Mouse (Mus musculus): Measurements from ENCODE around the gene Ceacam16.

Gene Ceacam16

DNA sequence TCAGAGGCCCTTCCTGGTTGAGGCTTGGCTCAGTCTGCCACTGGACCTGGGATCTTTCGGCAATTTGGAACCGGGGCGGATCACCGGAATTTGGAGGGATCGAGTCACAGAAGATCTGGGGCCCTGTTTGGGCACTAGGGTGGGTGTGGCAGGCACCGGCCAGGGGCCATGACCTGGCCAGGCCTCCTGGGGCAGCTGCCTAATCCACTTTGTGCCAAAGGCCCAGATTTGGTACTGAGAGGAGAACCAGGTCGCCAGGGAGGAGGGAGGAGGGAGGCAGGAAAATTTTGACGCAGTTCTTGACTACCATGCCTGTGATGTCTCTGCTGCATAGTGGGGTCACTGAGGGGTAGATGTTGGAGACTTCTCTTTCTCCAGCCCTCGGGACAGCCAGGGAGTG is at the start of gene Ceacam16:
Gene Ceacam16, minus strand, starts transcription at position 101 of the 400 bp plus-strand sequence.
- in situ Hi-C loops (cut with MboI; ENCODE audit: low pct_unique_long_range_greater_than_20kb in 1 of 2, low sequenced_read_pairs in 2 of 2, unreplicated experiment in 1 of 2): no loop called here

GRCm38 (mm10) chr7:19910421-19911291 is 49.6 kb upstream of the Ceacam16 start:
- in situ Hi-C loops (cut with MboI; ENCODE audit: low pct_unique_long_range_greater_than_20kb in 1 of 2, low sequenced_read_pairs in 2 of 2, unreplicated experiment in 1 of 2): loop anchor here in 1 of 2 experiments (5.0 kb wide), 1 partner anchor 47 kb away; no protein-coding TSS in a partner anchor

DNA sequence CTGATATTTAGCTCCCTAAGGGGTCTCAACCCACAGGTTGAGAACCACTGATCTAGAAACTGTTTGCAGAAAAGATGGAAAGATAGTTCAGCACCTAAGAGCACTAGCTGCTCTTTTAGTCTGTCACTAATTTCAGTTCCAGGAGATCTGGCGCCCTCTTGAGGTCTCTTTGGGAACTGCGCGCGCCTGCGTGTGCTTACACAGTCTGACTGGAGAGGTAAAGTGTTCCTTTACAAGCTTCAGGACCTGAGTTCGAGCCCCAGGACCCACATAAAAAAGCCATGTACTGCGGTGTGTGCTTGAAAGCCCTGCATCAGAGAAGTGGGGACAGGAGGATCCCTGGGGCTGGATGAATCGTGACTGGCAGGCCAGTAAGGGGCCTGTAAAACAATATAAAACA is 28.8 kb upstream of the Ceacam16 start:
- in situ Hi-C loops (cut with MboI; ENCODE audit: low pct_unique_long_range_greater_than_20kb in 1 of 2, low sequenced_read_pairs in 2 of 2, unreplicated experiment in 1 of 2): no loop called here

DNA sequence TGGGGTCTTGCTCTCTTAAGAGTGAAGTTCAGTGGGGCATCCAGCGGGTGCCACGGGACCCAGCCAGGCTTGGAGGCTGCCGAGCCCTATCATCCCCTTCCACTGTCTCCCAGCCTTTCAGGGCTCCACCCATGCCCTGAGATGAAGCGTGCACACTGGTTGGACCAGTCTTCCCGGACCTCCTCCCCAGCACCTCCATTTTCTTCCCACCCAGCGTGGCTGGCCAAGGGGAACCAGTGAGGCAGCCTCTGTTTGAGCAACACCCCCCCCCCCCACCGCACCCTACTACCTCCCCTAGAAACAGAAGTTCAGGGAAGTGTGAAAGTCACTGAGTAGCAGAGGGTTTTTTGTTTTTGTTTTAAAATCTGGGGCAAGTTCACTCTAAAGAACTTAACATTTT is 26.8 kb upstream of the Ceacam16 start, which contains the start of gene Ceacam19:
Gene Ceacam19, minus strand, starts transcription at position 117 of the 400 bp plus-strand sequence.
- in situ Hi-C loops (cut with MboI; ENCODE audit: low pct_unique_long_range_greater_than_20kb in 1 of 2, low sequenced_read_pairs in 2 of 2, unreplicated experiment in 1 of 2): no loop called here

DNA sequence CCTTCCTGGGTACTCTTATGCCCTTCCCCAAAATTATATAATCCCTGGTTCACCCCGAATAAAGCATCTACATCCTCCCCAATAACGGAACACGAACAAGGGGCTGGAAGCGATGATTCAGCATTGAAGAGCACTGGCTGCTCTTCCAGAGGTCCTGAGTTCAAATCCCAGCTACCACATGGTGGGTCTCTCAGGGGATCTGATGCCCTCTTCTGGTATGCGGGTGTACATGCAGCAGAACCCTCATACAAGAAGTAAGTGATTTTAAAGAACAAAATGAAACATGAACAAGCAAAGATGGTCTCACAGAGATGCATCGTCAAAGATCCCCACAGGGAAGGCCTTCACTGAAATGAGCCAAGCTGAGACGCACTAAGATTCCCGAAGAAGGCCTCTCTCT is 19.7 kb upstream of the Ceacam16 start:
- in situ Hi-C loops (cut with MboI; ENCODE audit: low pct_unique_long_range_greater_than_20kb in 1 of 2, low sequenced_read_pairs in 2 of 2, unreplicated experiment in 1 of 2): no loop called here

DNA sequence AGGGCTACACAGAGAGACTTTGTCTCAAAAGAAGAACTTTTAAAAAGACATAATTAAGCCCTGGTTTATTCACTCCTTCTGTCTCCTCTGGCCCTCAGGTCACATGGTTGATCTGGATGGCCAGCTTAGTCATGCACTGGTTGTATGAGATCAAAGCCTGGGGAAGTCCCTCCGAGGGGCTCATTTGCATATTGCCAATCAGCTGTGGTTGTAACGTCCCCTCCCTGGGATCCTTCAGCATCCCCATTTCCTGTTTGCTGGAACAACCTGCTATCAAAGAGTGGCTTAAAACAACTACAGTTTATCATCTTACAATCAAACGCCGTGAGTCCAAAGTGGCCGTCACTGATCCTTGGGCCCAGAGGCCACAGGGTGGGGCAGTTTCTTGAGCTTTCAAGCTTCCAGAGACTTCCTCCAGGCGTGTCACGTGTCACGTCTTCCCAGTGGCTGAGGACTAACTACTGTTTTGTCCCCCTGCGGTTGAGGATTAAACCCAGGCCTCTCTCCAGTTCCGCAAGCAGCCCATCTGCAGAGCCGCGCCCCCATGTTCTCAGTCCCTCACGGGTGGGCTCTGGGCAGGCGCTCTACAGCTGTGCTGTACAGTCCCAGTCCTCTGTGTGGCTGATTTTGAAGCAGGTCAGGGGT is 15.8 kb upstream of the Ceacam16 start:
- in situ Hi-C loops (cut with MboI; ENCODE audit: low pct_unique_long_range_greater_than_20kb in 1 of 2, low sequenced_read_pairs in 2 of 2, unreplicated experiment in 1 of 2): loop anchor here in 1 of 2 experiments (5.0 kb wide), 1 partner anchor 90 kb away; the partner anchor contains the start of gene Ceacam20

DNA sequence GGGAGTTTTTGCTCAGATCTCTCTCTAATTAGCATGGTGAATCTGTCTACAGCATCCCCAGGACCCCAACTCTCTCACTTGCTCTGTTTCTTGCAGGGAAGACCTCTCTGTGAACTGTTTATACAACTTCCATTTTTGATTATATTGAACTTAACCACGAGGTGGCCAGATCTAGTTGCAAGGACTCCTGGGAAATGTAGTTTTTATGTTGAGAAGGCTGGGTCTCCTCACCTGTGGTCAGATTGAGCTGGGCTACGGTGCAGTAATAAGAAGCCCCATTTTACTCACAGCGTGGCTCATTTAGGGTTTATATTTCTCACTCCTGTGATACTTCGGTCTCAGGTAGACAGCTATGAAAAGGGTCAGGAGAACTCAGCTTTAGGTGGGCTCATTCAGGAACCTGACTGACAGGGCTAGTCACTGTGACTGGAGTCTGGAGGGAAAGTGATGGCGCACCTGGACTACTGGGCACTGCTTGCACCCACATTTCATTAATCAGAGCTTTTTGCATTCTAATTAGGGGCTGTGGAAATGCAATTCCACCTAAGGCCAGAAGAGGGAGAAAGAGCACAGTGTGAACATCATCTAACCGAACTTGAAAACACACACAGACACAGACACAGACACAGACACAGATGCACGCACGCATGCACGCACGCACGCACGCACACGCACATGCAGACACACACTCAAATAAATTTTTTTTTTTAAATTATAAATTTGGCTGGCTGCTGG is 15.0 kb upstream of the Ceacam16 start:
- in situ Hi-C loops (cut with MboI; ENCODE audit: low pct_unique_long_range_greater_than_20kb in 1 of 2, low sequenced_read_pairs in 2 of 2, unreplicated experiment in 1 of 2): loop anchor here in 1 of 2 experiments (5.0 kb wide), 1 partner anchor 91 kb away; the partner anchor contains the start of gene Ceacam20

DNA sequence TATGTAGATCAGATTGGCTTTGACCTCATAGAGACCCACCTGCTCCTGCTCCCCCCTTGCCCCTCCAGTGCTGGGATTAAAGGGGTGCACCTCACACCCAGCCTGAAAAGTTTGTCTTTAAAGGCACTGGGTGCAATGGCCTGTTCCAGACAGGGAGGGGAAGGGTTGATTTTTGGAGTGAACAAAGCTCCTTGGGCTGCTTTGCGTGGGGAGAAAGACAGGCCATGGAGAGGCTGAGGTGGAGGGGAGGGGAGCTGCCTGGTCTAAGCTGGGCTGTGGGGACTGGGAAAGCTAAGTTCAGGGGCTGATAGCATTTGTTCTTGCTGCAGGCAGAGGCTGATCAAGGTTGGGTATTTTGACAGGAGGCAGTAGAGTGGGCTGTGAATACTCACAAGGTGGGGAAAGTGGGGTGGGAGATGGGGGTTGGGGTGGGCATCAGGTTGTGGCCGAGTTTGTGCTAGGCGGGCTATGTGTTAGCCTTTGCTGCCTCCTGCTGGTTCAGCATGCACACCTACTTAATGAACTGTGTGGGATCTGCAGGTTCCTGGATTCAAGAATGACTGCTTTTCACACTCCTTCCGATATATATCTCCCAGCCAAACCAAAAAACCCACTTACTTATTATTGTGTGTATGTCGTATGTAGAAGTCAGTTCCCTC is 11.0 kb upstream of the Ceacam16 start:
- in situ Hi-C loops (cut with MboI; ENCODE audit: low pct_unique_long_range_greater_than_20kb in 1 of 2, low sequenced_read_pairs in 2 of 2, unreplicated experiment in 1 of 2): loop anchor here (5.0 kb wide), 1 partner anchor 70 kb away; no protein-coding TSS in a partner anchor

GRCm38 (mm10) chr7:19871137-19871621 is 10.1 kb upstream of the Ceacam16 start:
- in situ Hi-C loops (cut with MboI; ENCODE audit: low pct_unique_long_range_greater_than_20kb in 1 of 2, low sequenced_read_pairs in 2 of 2, unreplicated experiment in 1 of 2): loop anchor here (5.0 kb wide), 1 partner anchor 69 kb away; no protein-coding TSS in a partner anchor

DNA sequence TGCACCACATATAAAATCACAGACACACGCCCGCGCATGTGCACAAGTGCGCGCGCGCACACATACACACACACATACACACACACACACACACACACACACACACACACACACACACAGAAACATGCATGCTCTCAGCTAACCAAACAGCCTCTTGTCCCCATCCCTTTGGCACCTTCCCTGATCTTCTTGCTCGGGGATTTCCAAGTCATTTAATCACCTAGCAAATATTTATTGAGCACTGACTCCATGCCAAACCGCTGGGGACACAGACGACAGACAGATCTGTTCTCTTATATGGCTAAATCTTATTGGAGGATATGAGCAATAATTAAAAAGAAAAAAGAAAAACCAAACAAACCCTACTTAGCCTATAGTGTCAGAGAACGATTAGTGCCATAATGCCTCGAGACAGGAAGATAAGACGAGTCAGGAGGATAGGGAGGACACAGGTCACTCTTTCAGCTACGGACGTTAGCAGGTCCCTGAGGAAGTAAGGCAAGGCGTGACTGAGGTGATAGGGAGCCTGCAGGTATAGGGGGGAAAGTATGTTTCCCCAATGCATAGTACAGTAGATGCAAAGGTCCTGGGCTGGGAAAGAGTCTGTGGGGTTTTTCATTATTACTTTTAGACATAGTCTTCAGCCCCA is 6.8 kb upstream of the Ceacam16 start:
- in situ Hi-C loops (cut with MboI; ENCODE audit: low pct_unique_long_range_greater_than_20kb in 1 of 2, low sequenced_read_pairs in 2 of 2, unreplicated experiment in 1 of 2): no loop called here

DNA sequence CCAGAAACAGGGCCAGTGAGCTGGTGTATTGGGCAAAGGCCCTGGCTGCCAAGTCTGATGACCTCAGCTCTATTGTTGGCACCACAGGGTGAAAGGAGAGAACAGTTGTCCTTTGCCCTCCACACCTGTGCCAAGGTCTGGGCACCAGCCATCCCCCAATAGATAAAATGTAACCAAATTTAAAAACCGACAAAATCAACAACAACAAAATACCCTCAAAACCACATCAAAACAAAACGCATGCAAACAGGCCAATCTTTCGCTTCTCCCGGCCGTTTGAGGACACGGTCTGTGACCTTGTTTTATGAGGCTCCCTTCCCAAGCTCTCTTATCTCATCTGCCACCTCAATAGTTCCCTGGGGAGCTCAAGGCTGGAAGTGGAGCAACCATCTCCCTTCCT is 5.4 kb upstream of the Ceacam16 start:
- in situ Hi-C loops (cut with MboI; ENCODE audit: low pct_unique_long_range_greater_than_20kb in 1 of 2, low sequenced_read_pairs in 2 of 2, unreplicated experiment in 1 of 2): no loop called here

DNA sequence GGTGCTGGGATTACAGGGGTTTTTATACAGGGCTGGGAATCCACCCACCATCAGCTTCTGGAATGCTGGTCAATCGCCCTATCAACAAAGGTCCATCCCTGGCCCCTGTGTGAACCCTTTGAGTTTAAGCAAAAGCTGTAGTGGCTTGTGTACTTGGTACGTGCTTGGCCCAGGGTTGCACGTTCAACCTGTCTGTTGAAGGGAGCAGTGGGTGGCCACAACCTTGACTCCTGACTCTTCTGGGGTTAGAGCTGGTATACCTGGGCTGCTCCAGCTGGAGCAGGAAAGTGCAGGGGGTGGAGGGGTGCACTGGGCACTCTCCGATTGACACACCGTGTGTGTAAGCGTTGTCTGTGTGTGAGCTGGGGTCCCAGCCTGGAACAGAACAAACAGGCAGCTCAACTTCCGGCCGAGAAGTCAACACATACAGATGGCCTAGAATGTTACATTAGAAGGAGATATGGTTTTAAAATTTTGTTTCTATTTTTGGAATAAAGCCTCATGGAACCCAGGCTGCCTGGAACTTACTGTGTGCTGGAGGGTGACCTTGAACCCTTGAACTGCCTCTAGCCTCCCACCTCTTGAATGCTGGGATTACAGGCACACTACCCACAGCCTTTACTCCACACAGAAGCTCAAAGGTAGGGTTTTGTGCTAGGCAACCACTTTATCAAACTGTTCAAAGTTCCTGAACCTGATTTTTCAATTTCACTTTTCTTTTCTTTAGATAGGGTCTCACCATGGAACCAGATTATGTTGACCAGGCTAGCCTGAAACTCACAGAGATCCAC is 4.3 kb upstream of the Ceacam16 start:
- in situ Hi-C loops (cut with MboI; ENCODE audit: low pct_unique_long_range_greater_than_20kb in 1 of 2, low sequenced_read_pairs in 2 of 2, unreplicated experiment in 1 of 2): no loop called here

GRCm38 (mm10) chr7:19864241-19864640 is 3.1 kb upstream of the Ceacam16 start:
- in situ Hi-C loops (cut with MboI; ENCODE audit: low pct_unique_long_range_greater_than_20kb in 1 of 2, low sequenced_read_pairs in 2 of 2, unreplicated experiment in 1 of 2): no loop called here

GRCm38 (mm10) chr7:19859740-19860139 is 1.4 kb downstream of the Ceacam16 start:
- in situ Hi-C loops (cut with MboI; ENCODE audit: low pct_unique_long_range_greater_than_20kb in 1 of 2, low sequenced_read_pairs in 2 of 2, unreplicated experiment in 1 of 2): no loop called here

GRCm38 (mm10) chr7:19856283-19856682 is 4.8 kb downstream of the Ceacam16 start:
- in situ Hi-C loops (cut with MboI; ENCODE audit: low pct_unique_long_range_greater_than_20kb in 1 of 2, low sequenced_read_pairs in 2 of 2, unreplicated experiment in 1 of 2): no loop called here

DNA sequence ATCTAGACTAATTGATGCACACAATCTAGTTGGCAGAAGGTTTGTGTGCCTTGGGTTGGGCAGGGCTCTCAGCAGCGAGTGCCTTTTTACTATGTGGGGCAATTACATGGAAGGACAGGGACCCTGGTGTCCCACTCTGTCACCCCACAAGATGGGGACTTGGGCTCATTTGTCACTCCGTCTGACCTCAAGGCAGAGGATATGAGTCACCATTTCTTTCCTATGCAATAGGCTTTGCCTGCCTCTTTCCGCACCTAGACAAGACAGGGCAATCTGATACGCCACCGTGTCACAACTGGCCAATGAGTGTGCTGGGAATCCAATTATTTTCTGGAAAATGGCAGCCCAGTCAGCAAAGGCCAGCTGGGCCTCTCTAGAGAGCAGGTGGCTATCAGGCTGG is 5.4 kb downstream of the Ceacam16 start:
- in situ Hi-C loops (cut with MboI; ENCODE audit: low pct_unique_long_range_greater_than_20kb in 1 of 2, low sequenced_read_pairs in 2 of 2, unreplicated experiment in 1 of 2): no loop called here

DNA sequence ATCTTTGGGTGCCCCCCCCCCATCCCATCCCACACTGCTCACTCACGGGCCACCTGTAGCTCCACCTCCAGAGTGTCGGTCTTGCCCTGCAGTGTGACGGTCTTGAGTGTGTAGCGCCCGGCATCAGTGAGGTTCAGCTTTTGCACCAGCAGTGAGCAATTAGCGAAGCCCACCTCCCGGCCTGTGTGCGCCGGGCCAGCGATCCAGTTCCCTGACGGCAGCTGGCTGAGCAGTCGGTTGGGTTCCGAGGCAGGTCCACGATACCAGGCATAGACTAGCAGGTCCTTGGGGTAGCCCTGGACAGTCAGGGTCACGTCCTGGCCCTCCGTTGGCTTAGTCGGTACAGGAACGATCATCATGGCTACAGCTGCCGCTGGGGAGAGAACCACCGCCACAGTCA is 7.6 kb downstream of the Ceacam16 start:
- in situ Hi-C loops (cut with MboI; ENCODE audit: low pct_unique_long_range_greater_than_20kb in 1 of 2, low sequenced_read_pairs in 2 of 2, unreplicated experiment in 1 of 2): no loop called here
